Mouse (Mus musculus) liver, embryonic 14 days (tissue): Measurements from ENCODE around the gene Pglyrp2. TPM values are rescaled to one million over a fixed set of nuclear protein-coding genes. Genes with fewer than 3 reads are reported as not detected.

Source experiments
- polyA plus RNA-seq: library from polyadenylated mRNA; depleted of rRNA; stranded (reverse); fragments of >200 nt; gene quantifications from 2 replicates; pipeline ENCODE4 v1.2.3, GENCODE M21; 2012; rRNA removed

Gene Pglyrp2
- polyA plus RNA-seq, result 4.1 and 4.9 TPM in 2 replicates

GRCm38 (mm10) chr17:32424034-32424433 lies at the start of gene Pglyrp2:
Gene Pglyrp2 (minus strand): TSS chr17:32424167.

GRCm38 (mm10) chr17:32452482-32452881 lies 28.5 kb upstream of the Pglyrp2 start, which contains the start of gene Cyp4f39:
Gene Cyp4f39 (plus strand): TSS chr17:32452723.

GRCm38 (mm10) chr17:32403417-32403816 lies 20.6 kb downstream of the Pglyrp2 start, which contains the start of gene Rasal3:
Gene Rasal3 (minus strand): TSS chr17:32403583.

GRCm38 (mm10) chr17:32389101-32389659 lies 34.8 kb downstream of the Pglyrp2 start, which contains the start of gene Wiz:
Gene Wiz (minus strand): TSS chr17:32389439.

Other genes with a start within 250 kb of the Pglyrp2 start
- gene Ephx3, start 234.6 kb downstream of the Pglyrp2 start, polyA plus RNA-seq, result 0.03 and 0.09 TPM in 2 replicates
- 12.0 and 17.1 TPM in 2 replicates for gene Brd4, start 139.4 kb downstream of the Pglyrp2 start, polyA plus RNA-seq
- gene Akap8, start 102.9 kb downstream of the Pglyrp2 start, polyA plus RNA-seq, result 28.0 and 31.0 TPM in 2 replicates
- 34.6 and 38.3 TPM in 2 replicates for gene Akap8l, start 73.6 kb downstream of the Pglyrp2 start, polyA plus RNA-seq
- 7.7 and 9.7 TPM in 2 replicates for gene Wiz, start 34.7 kb downstream of the Pglyrp2 start, polyA plus RNA-seq
- 1.6 and 2.1 TPM in 2 replicates for gene Rasal3, start 20.6 kb downstream of the Pglyrp2 start, polyA plus RNA-seq
- 0.26 and 0.27 TPM in 2 replicates for gene Cyp4f39, start 28.6 kb upstream of the Pglyrp2 start, polyA plus RNA-seq
- gene Cyp4f17, start 81.9 kb upstream of the Pglyrp2 start, polyA plus RNA-seq, result 0.48 and 0.50 TPM in 2 replicates
- gene Cyp4f16, start 112.4 kb upstream of the Pglyrp2 start, polyA plus RNA-seq, result 2.2 and 2.8 TPM in 2 replicates
- not detected in 2 replicates for gene Cyp4f37, start 197.1 kb upstream of the Pglyrp2 start, polyA plus RNA-seq
- not detected in 2 replicates for gene Cyp4f40, start 234.7 kb upstream of the Pglyrp2 start, polyA plus RNA-seq